Mouse (Mus musculus) embryonic facial prominence, embryonic 15.5 days (tissue): ENCODE results near the gene Rbm48. TPM values are rescaled to one million over a fixed set of nuclear protein-coding genes. Genes with fewer than 3 reads are reported as not detected.

Experiments
- ATAC-seq: fragments of 200-750 bp; cut with Nextera tagmentation; 2 replicates; pipeline ENCODE4 v1.8.0; 2017; ENCODE audit warnings: low read depth, moderate TSS enrichment; ENCODE audit not compliant: insufficient number of reproducible peaks, low FRiP score, low TSS enrichment
- H3K27ac ChIP-seq: fragments of 300-500 bp; sonication (generic); replicated peaks from 2 replicates; pipeline ENCODE4 v1.5.1; 2015; ENCODE audit warnings: mild to moderate bottlenecking, inconsistent platforms
- H3K27me3 ChIP-seq: fragments of 300-500 bp; sonication (generic); 2 replicates; pipeline ENCODE4 v1.6.1; 2015; ENCODE audit warnings: inconsistent platforms
- H3K36me3 ChIP-seq: fragments of 300-500 bp; sonication (generic); 2 replicates; pipeline ENCODE4 v1.6.1; 2015; ENCODE audit warnings: mild to moderate bottlenecking, inconsistent platforms
- H3K4me1 ChIP-seq: fragments of 300-500 bp; sonication (generic); 2 replicates; pipeline ENCODE4 v1.6.1; 2015; ENCODE audit warnings: inconsistent platforms
- H3K4me2 ChIP-seq: fragments of 300-500 bp; sonication (generic); replicated peaks from 2 replicates; pipeline ENCODE4 v1.6.1; 2015; ENCODE audit warnings: mild to moderate bottlenecking, inconsistent platforms
- H3K4me3 ChIP-seq: fragments of 300-500 bp; sonication (generic); replicated peaks from 2 replicates; pipeline ENCODE4 v1.5.1; 2015; ENCODE audit warnings: mild to moderate bottlenecking, inconsistent platforms
- H3K9ac ChIP-seq: fragments of 300-500 bp; sonication (generic); 2 replicates; pipeline ENCODE4 v1.6.1; 2015; ENCODE audit warnings: inconsistent platforms
- H3K9me3 ChIP-seq: fragments of 300-500 bp; sonication (generic); replicated peaks from 2 replicates; pipeline ENCODE4 v1.6.1; 2016; ENCODE audit warnings: inconsistent platforms
- WGBS: fragments of 180-500 bp; shearing (Covaris S2); methylation state at CpG from one replicate; pipeline ENCODE4 v1.1.7; 2015; 5-methylcytosine and 5-hydroxymethylcytosine counted together
- polyA plus RNA-seq: library from polyadenylated mRNA; unstranded; fragments of >200 nt; fragmentation: Nextera tagmentation; extraction: Ambion mirVana; gene quantifications from 2 replicates; pipeline ENCODE4 v1.2.1, GENCODE M21; 2015

Gene Rbm48
- polyA plus RNA-seq, 1 experiment from 2014 or later, result 11.9 TPM

- Histone ChIP-seq H3K4me3 (no peak overlapping the region), H3K27me3 (no peaks in the 10 kb centered on the region), H3K9ac (no peak overlapping the region), H3K27ac (no peak overlapping the region), H3K4me1 (peaks cover 12% of the 10 kb centered on the region), H3K9me3 (no peaks in the 10 kb centered on the region), H3K4me2 (no peak overlapping the region), H3K36me3 (0 out of 2 replicates have a peak, but pooled peaks cover 6% of the 10 kb centered on the region)
- ATAC-seq, result no peak
- WGBS, result 76% methylated on average over 1 of the region's 1 CpGs
These were observed 50.2 kb downstream of the Rbm48 start for GRCm38 (mm10) chr5:3546226-3546625.

DNA sequence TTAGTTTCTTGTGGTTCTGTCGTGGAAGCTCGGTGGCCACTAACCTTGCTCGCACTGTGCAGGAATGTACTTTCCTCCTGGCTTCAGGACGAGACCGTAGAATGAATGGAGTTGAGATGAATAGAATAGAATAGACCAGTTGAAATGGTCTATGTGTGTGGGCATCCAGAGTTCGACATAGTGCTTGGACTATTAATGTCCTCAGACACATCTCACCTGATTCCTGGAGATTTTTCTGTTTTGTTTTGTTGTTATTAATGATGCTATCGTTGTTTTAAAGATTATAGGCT is 52.0 kb downstream of the Rbm48 start:
- Histone ChIP-seq H3K4me2 (peak overlapping the region; percentile 61), H3K4me3 (peak overlapping the region; percentile 89), H3K27ac (no peak overlapping the region), H3K9ac (peak overlapping the region; percentile 90), H3K9me3 (no peaks in the 10 kb centered on the region), H3K36me3 (0 out of 2 replicates have a peak, but pooled peaks cover 6% of the 10 kb centered on the region), H3K4me1 (peaks cover 12% of the 10 kb centered on the region), H3K27me3 (no peaks in the 10 kb centered on the region)
- no peak for ATAC-seq
- WGBS, result 9% methylated on average over 7 of the region's 7 CpGs

- Histone ChIP-seq H3K4me3 (peak within 1 kb of the TSS; percentile 89), H3K9me3 (no peaks in the 10 kb centered on the region), H3K27ac (peak within 1 kb of the TSS; percentile 93), H3K9ac (peak within 1 kb of the TSS; percentile 90), H3K27me3 (no peaks in the 10 kb centered on the region), H3K4me2 (peak within 1 kb of the TSS; percentile 61), H3K36me3 (0 out of 2 replicates have a peak, but pooled peaks cover 6% of the 10 kb centered on the region), H3K4me1 (peaks cover 14% of the 10 kb centered on the region)
- under 1% methylated on average over 73 of the region's 80 CpGs for WGBS
- peak; percentile 92 for ATAC-seq
These were observed 52.5 kb downstream of the Rbm48 start, which contains the start of gene Fam133b for GRCm38 (mm10) chr5:3543629-3544479. Gene Fam133b (plus strand): TSS chr5:3543833.

DNA sequence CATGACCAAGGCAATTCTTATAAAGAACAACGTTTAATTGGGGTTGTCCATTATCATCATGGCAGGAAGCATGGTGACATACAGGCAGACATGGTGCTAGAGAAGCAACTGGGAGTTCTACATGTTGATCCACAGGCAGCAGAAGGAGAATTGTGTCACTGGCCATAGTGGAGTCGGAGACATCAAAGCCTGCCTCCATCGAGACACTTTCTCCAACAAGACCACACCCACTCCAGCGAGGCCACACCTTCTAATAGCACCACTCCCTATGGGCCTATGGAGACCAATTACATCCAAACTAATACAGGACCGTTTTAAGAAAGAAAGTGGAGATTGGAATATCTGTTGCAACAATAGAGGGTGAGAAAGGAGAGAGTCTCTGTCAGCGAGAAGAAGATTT is 54.5 kb downstream of the Rbm48 start:
- no peaks in the 10 kb centered on the region for H3K27me3 ChIP-seq
- peaks cover 15% of the 10 kb centered on the region for H3K4me1 ChIP-seq
- WGBS, result 72% methylated on average over 6 of the region's 6 CpGs
- no peak overlapping the region for H3K27ac ChIP-seq
- H3K9me3 ChIP-seq, result no peaks in the 10 kb centered on the region
- no peak for ATAC-seq
- H3K36me3 ChIP-seq, result 0 out of 2 replicates have a peak, but pooled peaks cover 1% of the 10 kb centered on the region
- no peak overlapping the region for H3K4me2 ChIP-seq
- no peak overlapping the region for H3K9ac ChIP-seq
- no peak overlapping the region for H3K4me3 ChIP-seq

- ATAC-seq, result no peak
- Histone ChIP-seq H3K4me1 (0 out of 2 replicates have a peak, but pooled peaks cover 4% of the 10 kb centered on the region), H3K9me3 (no peaks in the 10 kb centered on the region), H3K27me3 (no peaks in the 10 kb centered on the region), H3K4me3 (no peak overlapping the region), H3K4me2 (no peak overlapping the region), H3K36me3 (no peaks in the 10 kb centered on the region), H3K27ac (no peak overlapping the region), H3K9ac (no peak overlapping the region)
- 29% methylated on average over 11 of the region's 11 CpGs for WGBS
These were observed 57.6 kb downstream of the Rbm48 start for GRCm38 (mm10) chr5:3538505-3539472.

- Histone ChIP-seq H3K9ac (no peak overlapping the region), H3K4me1 (0 out of 2 replicates have a peak, but pooled peaks cover 4% of the 10 kb centered on the region), H3K27ac (no peak overlapping the region), H3K4me2 (no peak overlapping the region), H3K4me3 (no peak overlapping the region), H3K36me3 (no peaks in the 10 kb centered on the region), H3K9me3 (no peaks in the 10 kb centered on the region), H3K27me3 (no peaks in the 10 kb centered on the region)
- WGBS, result 74% methylated on average over 3 of the region's 3 CpGs
- no peak for ATAC-seq
These were observed 59.7 kb downstream of the Rbm48 start for GRCm38 (mm10) chr5:3536592-3537212.

Other genes with a start within 250 kb of the Rbm48 start
- 24.7 and 26.9 TPM in 2 replicates for gene Fam133b, start 52.8 kb downstream of the Rbm48 start, polyA plus RNA-seq
- 2.3 and 2.8 TPM in 2 replicates for gene 1700109H08Rik, start 25.0 kb downstream of the Rbm48 start, polyA plus RNA-seq
- 15.9 and 17.3 TPM in 2 replicates for gene Pex1, start 519 bp downstream of the Rbm48 start, polyA plus RNA-seq
- gene Tmbim7, start 54.6 kb upstream of the Rbm48 start, polyA plus RNA-seq, result not detected in 2 replicates
- gene Gatad1, start 60.6 kb upstream of the Rbm48 start, polyA plus RNA-seq, result 51.2 and 56.6 TPM in 2 replicates
- gene Ankib1, start 206.3 kb upstream of the Rbm48 start, polyA plus RNA-seq, result 9.0 and 10.9 TPM in 2 replicates
- gene Krit1, start 206.6 kb upstream of the Rbm48 start, polyA plus RNA-seq, result 41.5 and 43.3 TPM in 2 replicates
- gene Lrrd1, start 248.6 kb upstream of the Rbm48 start, polyA plus RNA-seq, result 0.09 and 0.11 TPM in 2 replicates